Mouse (Mus musculus): ENCODE data around the gene Fam189a1. TPM values are rescaled to one million over a fixed set of nuclear protein-coding genes. Genes with fewer than 3 reads are reported as not detected.
A peak's percentile ranks its signal among the peaks of the same experiment; 100 is the strongest.

Gene Fam189a1
- polyA plus RNA-seq, 1 experiment, result not detected

GRCm38 (mm10) chr7:64751465-64751864 lies 404.9 kb downstream of the Fam189a1 start:
- Histone ChIP-seq H3K27me3 (ENCODE audit: control insufficient read depth, insufficient read depth, low read length, poor library complexity, severe bottlenecking) (no peaks in the 10 kb centered on the region), H3K9me3 (replicated peaks; ENCODE audit: control insufficient read depth, insufficient read depth, low read length, poor library complexity, severe bottlenecking) (no peaks in the 10 kb centered on the region), H3K36me3 (ENCODE audit: control insufficient read depth, insufficient read depth, low read length, poor library complexity, severe bottlenecking) (no peaks in the 10 kb centered on the region), H3K9ac (ENCODE audit: low read depth, poor library complexity, severe bottlenecking) (no peak overlapping the region), H3K4me1 (ENCODE audit: control insufficient read depth, insufficient read depth, low read length) (no peaks in the 10 kb centered on the region), H3K27ac (ENCODE audit: insufficient read depth, low read length) (no peak overlapping the region), H3K4me3 (ENCODE audit: low read depth, low read length) (no peak overlapping the region)
- TF ChIP-seq CTCF (IDR thresholded peaks at IDR 0.05; ENCODE audit: low read depth, low read length) (peak; percentile 96), EP300 (IDR thresholded peaks at IDR 0.05; ENCODE audit: insufficient read depth, low read depth, low read length) (no peak), POLR2A (IDR thresholded peaks at IDR 0.05; ENCODE audit: insufficient read depth, low read length) (no peak)

DNA sequence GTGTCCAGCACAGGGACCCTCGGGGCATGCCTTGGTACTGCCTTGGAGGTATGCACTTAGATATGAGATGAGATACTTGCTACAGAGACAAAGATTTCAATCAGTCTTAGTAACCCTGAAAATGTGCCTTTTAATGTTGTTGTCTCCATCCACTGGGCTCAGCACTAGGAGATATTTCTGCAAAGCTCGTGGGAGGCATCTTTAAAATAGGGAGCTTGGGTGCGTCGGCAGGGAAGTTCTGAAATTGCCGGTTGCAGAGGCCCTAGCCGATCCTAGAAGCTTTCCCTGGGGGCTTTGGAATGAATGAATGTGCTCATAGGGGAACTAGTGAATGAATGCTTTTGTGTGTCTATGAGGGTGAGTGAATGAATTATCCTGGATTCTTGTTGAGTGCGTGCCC lies 412.8 kb downstream of the Fam189a1 start:
- Histone ChIP-seq H3K4me3 (ENCODE audit: low read depth, low read length) (no peak overlapping the region), H3K4me1 (ENCODE audit: control insufficient read depth, insufficient read depth, low read length) (peaks cover 3% of the 10 kb centered on the region), H3K27me3 (ENCODE audit: control insufficient read depth, insufficient read depth, low read length, poor library complexity, severe bottlenecking) (no peaks in the 10 kb centered on the region), H3K27ac (ENCODE audit: insufficient read depth, low read length) (no peak overlapping the region), H3K9ac (ENCODE audit: low read depth, poor library complexity, severe bottlenecking) (no peak overlapping the region), H3K36me3 (ENCODE audit: control insufficient read depth, insufficient read depth, low read length, poor library complexity, severe bottlenecking) (no peaks in the 10 kb centered on the region), H3K9me3 (replicated peaks; ENCODE audit: control insufficient read depth, insufficient read depth, low read length, poor library complexity, severe bottlenecking) (no peaks in the 10 kb centered on the region)
- TF ChIP-seq EP300 (IDR thresholded peaks at IDR 0.05; ENCODE audit: insufficient read depth, low read depth, low read length) (no peak), POLR2A (IDR thresholded peaks at IDR 0.05; ENCODE audit: insufficient read depth, low read length) (no peak), CTCF (IDR thresholded peaks at IDR 0.05; ENCODE audit: low read depth, low read length) (no peak)

- TF ChIP-seq CTCF (IDR thresholded peaks at IDR 0.05; ENCODE audit: low read depth, low read length) (peak; percentile 94), EP300 (IDR thresholded peaks at IDR 0.05; ENCODE audit: insufficient read depth, low read depth, low read length) (0 out of 2 replicates have a peak, but pooled peaks have one; percentile 42), POLR2A (IDR thresholded peaks at IDR 0.05; ENCODE audit: insufficient read depth, low read length) (no peak)
- Histone ChIP-seq H3K27ac (ENCODE audit: insufficient read depth, low read length) (no peak overlapping the region), H3K4me1 (ENCODE audit: control insufficient read depth, insufficient read depth, low read length) (peaks cover 3% of the 10 kb centered on the region), H3K4me3 (ENCODE audit: low read depth, low read length) (no peak overlapping the region), H3K9me3 (replicated peaks; ENCODE audit: control insufficient read depth, insufficient read depth, low read length, poor library complexity, severe bottlenecking) (no peaks in the 10 kb centered on the region), H3K36me3 (ENCODE audit: control insufficient read depth, insufficient read depth, low read length, poor library complexity, severe bottlenecking) (no peaks in the 10 kb centered on the region), H3K9ac (ENCODE audit: low read depth, poor library complexity, severe bottlenecking) (no peak overlapping the region), H3K27me3 (ENCODE audit: control insufficient read depth, insufficient read depth, low read length, poor library complexity, severe bottlenecking) (no peaks in the 10 kb centered on the region)
Measured at GRCm38 (mm10) chr7:64741333-64742307, 414.8 kb downstream of the Fam189a1 start.

DNA sequence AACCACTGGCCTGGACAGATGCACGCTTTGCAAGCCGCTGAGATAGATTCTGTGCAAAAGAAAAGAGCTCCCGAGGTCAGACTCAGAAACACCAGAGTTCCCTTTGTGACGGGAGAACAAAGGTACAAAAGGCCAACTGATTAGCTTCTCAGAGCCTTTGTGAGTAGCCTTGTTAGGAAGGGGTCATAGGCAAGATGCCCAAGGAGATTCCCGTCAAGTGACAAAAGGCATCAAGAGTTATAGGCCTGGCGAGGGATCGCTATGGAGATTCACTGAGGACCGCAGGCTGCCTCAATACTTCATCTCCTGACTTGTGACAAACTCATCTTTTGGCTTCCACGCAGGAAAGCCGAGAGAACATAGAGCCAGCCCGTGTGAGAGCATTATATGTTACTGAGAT lies 417.2 kb downstream of the Fam189a1 start:
- H3K9me3 ChIP-seq (replicated peaks; ENCODE audit: control insufficient read depth, insufficient read depth, low read length, poor library complexity, severe bottlenecking), result no peaks in the 10 kb centered on the region
- H3K9ac ChIP-seq (ENCODE audit: low read depth, poor library complexity, severe bottlenecking), result no peak overlapping the region
- 0 out of 2 replicates have a peak, but pooled peaks have one; percentile 54 for TF ChIP-seq EP300 (IDR thresholded peaks at IDR 0.05; ENCODE audit: insufficient read depth, low read depth, low read length)
- no peak for TF ChIP-seq POLR2A (IDR thresholded peaks at IDR 0.05; ENCODE audit: insufficient read depth, low read length)
- TF ChIP-seq CTCF (IDR thresholded peaks at IDR 0.05; ENCODE audit: low read depth, low read length), result no peak
- H3K27me3 ChIP-seq (ENCODE audit: control insufficient read depth, insufficient read depth, low read length, poor library complexity, severe bottlenecking), result no peaks in the 10 kb centered on the region
- peaks cover 3% of the 10 kb centered on the region for H3K4me1 ChIP-seq (ENCODE audit: control insufficient read depth, insufficient read depth, low read length)
- no peaks in the 10 kb centered on the region for H3K36me3 ChIP-seq (ENCODE audit: control insufficient read depth, insufficient read depth, low read length, poor library complexity, severe bottlenecking)
- no peak overlapping the region for H3K4me3 ChIP-seq (ENCODE audit: low read depth, low read length)
- H3K27ac ChIP-seq (ENCODE audit: insufficient read depth, low read length), result no peak overlapping the region

DNA sequence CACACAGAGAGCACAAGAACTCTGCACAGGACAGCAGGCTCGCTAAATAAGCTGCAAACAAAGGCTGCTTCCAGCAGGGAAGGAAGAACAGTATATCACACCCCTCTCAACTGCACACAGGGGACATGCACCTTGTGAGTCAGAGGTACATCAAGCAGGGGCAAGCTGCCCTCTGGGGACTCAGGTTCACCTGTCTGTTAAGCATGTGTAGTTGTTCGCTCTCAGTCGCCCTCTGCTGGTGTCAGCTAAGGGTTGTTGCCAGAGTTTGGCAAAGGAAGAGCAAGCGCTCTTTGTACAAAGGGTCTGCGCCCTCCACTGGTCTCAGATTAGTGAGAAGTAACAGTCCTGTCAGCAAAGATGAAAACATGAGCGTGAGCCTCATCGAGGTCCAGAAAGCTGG lies 426.6 kb downstream of the Fam189a1 start:
- Histone ChIP-seq H3K27me3 (ENCODE audit: control insufficient read depth, insufficient read depth, low read length, poor library complexity, severe bottlenecking) (no peaks in the 10 kb centered on the region), H3K9me3 (replicated peaks; ENCODE audit: control insufficient read depth, insufficient read depth, low read length, poor library complexity, severe bottlenecking) (no peaks in the 10 kb centered on the region), H3K9ac (ENCODE audit: low read depth, poor library complexity, severe bottlenecking) (no peak overlapping the region), H3K4me1 (ENCODE audit: control insufficient read depth, insufficient read depth, low read length) (no peaks in the 10 kb centered on the region), H3K27ac (ENCODE audit: insufficient read depth, low read length) (no peak overlapping the region), H3K4me3 (ENCODE audit: low read depth, low read length) (no peak overlapping the region), H3K36me3 (ENCODE audit: control insufficient read depth, insufficient read depth, low read length, poor library complexity, severe bottlenecking) (no peaks in the 10 kb centered on the region)
- TF ChIP-seq CTCF (IDR thresholded peaks at IDR 0.05; ENCODE audit: low read depth, low read length), result peak; percentile 88
- no peak for TF ChIP-seq EP300 (IDR thresholded peaks at IDR 0.05; ENCODE audit: insufficient read depth, low read depth, low read length)

DNA sequence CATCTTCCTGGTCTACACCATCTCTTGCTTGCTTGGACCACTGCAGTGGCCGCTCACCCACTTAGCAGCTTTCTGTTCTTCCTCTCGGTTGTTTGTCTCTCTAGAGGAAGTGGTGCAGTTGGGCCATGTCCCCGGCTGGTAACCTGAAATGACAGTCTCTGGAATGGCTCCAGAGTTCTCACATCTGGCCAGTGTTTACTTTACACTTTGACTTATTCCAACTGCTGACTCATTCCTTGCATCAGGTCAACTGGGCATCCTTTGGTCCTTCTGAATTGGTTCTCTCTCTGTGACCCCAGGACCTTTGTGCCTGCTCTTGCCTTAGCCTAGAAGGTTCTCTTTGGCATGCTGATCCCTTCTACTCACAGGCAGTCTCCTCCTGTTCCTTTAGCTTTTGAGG lies 427.6 kb downstream of the Fam189a1 start:
- H3K4me1 ChIP-seq (ENCODE audit: control insufficient read depth, insufficient read depth, low read length), result no peaks in the 10 kb centered on the region
- no peaks in the 10 kb centered on the region for H3K27me3 ChIP-seq (ENCODE audit: control insufficient read depth, insufficient read depth, low read length, poor library complexity, severe bottlenecking)
- no peaks in the 10 kb centered on the region for H3K36me3 ChIP-seq (ENCODE audit: control insufficient read depth, insufficient read depth, low read length, poor library complexity, severe bottlenecking)
- H3K9ac ChIP-seq (ENCODE audit: low read depth, poor library complexity, severe bottlenecking), result no peak overlapping the region
- no peak overlapping the region for H3K27ac ChIP-seq (ENCODE audit: insufficient read depth, low read length)
- TF ChIP-seq EP300 (IDR thresholded peaks at IDR 0.05; ENCODE audit: insufficient read depth, low read depth, low read length) (no peak), POLR2A (IDR thresholded peaks at IDR 0.05; ENCODE audit: insufficient read depth, low read length) (no peak), CTCF (IDR thresholded peaks at IDR 0.05; ENCODE audit: low read depth, low read length) (no peak)
- H3K4me3 ChIP-seq (ENCODE audit: low read depth, low read length), result no peak overlapping the region
- H3K9me3 ChIP-seq (replicated peaks; ENCODE audit: control insufficient read depth, insufficient read depth, low read length, poor library complexity, severe bottlenecking), result no peaks in the 10 kb centered on the region

Measured in ES-Bruce4 (cell line).